Mouse (Mus musculus) kidney, postnatal 14 days (tissue): ENCODE data around the gene Cgrrf1.

Source experiments
- DNase-seq: peaks from one replicate; pipeline ENCODE4 v3.0.0; 2022; ENCODE audit warnings: mixed read lengths

Gene Cgrrf1

GRCm38 (mm10) chr14:46897953-46898352, 66.0 kb downstream of the Cgrrf1 start:
- DNase-seq = no peak

- no peak for DNase-seq
These were observed 66.7 kb downstream of the Cgrrf1 start for GRCm38 (mm10) chr14:46898626-46899025.

GRCm38 (mm10) chr14:46902498-46903087, 70.7 kb downstream of the Cgrrf1 start:
- DNase-seq = no peak
